Mouse (Mus musculus) embryo, embryonic 9.5 days (tissue): ENCODE measurements around the gene Trrap.

Experiments
- DNase-seq: peaks from one replicate; pipeline ENCODE4 v3.0.0-alpha.2; 2017; ENCODE audit errors: extremely low spot score

The Trrap gene

DNA sequence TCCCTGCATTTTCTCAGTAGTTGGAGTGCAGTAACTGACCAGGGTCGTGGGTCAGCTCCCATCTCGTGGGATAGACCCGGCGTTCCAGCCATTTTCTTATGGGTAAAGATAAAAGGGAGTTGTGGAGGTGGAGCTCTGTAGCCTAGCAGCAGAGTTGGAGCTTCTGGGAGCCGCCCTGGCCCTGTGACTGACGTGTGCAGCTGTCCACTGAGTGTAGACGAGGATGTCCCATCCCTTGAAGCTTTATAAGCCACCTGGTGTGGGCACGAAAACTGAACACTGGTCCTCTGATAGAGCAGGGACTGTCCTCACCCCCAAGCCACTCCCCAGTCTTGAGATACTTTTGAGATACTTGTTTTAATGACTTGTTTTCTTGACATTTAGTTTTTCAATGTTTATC lies 13.1 kb downstream of the Trrap start:
- no peak for DNase-seq

DNA sequence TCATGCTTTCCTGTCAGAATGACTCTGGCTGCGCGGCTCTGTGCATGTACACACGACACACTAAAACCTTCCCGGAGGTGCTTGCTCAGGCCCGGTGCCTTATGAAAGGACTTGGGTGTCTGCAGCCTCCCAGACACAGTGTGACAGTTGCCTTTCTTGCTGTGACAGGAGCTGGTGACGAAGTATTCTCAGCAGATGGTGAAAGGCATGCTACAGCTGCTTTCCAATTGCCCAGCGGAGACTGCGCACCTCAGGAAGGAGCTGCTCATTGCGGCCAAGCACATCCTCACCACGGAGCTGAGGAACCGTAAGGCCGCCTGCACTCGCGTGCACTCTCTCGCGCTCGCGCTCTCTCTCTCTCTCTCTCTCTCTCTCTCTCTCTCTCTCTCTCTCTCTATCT lies 18.9 kb downstream of the Trrap start:
- no peak for DNase-seq

DNA sequence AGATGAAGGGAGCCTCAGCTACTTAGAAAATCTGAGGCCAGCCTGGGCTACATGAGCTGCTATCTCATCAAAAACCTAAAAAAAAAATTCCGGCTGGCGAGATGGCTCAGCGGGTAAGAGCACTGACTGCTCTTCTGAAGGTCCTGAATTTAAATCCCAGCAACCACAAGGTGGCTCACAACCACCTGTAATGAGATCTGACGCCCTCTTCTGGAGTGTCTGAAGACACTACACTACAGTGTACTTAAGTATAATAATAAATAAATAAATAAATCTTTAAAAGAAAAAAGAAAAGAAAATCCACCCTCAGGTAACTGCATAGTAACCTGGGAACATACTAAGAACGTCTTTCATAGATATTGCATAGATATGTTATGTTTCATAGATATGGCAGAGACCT lies 25.8 kb downstream of the Trrap start:
- DNase-seq, result no peak

GRCm38 (mm10) chr5:144794687-144795086 lies 27.2 kb downstream of the Trrap start:
- DNase-seq, result peak; percentile 19

- no peak for DNase-seq
These were observed 29.6 kb downstream of the Trrap start for GRCm38 (mm10) chr5:144797116-144797515.

DNA sequence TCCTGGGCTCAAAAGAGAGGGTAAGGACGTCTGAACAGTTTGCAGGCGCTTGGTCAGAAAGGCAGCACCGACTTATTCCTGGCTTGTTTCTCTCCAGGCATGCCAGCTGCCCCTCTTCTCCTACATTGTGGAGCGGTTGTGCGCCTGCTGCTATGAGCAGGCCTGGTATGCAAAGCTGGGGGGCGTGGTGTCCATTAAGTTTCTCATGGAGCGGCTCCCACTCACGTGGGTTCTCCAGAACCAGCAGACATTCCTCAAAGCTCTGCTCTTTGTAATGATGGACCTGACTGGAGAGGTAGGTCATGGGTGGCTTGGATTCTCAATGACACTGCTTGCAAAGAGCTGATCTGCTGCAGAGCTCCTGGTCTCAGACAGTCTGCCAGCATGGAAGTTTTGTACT lies 35.5 kb downstream of the Trrap start:
- no peak for DNase-seq

DNA sequence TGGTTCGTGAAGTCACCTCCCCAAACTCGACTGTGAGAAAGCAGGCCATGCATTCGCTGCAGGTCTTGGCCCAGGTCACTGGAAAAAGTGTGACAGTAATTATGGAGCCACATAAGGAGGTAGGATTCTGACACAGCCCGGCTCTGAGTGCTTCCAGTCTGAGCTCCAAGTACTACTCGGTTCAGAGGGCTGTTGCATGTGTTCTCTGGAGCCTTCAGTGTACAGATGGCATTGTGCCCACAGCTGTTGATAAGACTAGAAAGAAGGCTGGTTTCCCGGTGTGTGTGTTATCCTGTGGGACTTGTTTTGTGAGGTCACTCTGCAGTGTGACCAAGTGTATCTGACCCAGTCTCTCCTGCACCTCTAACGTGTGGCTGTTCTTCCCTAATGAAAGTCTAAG lies 36.6 kb downstream of the Trrap start:
- no peak for DNase-seq

- no peak for DNase-seq
These were observed 39.4 kb downstream of the Trrap start for GRCm38 (mm10) chr5:144806931-144807330.

GRCm38 (mm10) chr5:144828365-144829102 lies 61.0 kb downstream of the Trrap start:
- no peak for DNase-seq

- no peak for DNase-seq
These were observed 62.1 kb downstream of the Trrap start for GRCm38 (mm10) chr5:144829631-144830030.

GRCm38 (mm10) chr5:144831840-144832469 lies 64.4 kb downstream of the Trrap start:
- no peak for DNase-seq

DNA sequence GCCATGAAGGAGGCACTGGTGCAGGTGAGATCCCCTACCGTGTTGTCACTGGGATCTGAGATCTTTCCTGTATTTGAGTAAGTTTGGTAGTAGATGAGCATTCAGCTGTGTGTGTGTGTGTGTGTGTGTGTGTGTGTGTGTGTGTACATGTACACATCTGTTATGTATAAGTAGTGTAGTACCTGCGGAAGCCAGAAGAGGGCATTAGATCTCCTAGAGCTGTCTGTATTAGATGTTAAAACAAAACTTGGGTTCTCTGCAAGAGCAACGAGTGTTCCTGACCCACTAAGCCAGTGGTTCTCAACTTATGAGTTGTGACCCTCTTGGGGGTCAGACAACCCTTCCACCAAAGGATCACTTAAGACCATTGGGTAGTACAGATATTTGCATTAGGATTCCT lies 68.6 kb downstream of the Trrap start:
- peak; percentile 11 for DNase-seq

GRCm38 (mm10) chr5:144845352-144845751 lies 77.8 kb downstream of the Trrap start:
- no peak for DNase-seq

DNA sequence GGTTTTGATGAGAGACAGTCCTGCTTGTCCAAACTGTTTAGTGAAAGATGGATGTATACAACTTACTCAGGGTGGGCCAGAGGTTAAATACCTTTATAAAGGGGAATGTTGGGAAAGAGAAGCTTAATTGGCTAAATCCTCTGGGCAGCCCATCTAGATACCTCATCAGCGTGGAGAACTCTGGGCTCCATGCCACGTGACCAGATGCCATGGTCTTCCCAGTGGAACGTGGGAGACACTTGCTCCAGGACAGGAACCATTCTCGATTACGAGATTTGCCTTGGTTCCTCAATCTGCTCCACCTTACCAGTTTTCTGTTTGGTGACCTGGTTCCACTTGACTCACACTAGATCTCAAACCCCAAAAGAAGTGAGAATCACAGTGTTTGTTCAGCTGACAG lies 81.2 kb downstream of the Trrap start:
- no peak for DNase-seq

- no peak for DNase-seq
These were observed 82.4 kb downstream of the Trrap start for GRCm38 (mm10) chr5:144849932-144850331.

GRCm38 (mm10) chr5:144851820-144852219 lies 84.3 kb downstream of the Trrap start:
- DNase-seq, result no peak

DNA sequence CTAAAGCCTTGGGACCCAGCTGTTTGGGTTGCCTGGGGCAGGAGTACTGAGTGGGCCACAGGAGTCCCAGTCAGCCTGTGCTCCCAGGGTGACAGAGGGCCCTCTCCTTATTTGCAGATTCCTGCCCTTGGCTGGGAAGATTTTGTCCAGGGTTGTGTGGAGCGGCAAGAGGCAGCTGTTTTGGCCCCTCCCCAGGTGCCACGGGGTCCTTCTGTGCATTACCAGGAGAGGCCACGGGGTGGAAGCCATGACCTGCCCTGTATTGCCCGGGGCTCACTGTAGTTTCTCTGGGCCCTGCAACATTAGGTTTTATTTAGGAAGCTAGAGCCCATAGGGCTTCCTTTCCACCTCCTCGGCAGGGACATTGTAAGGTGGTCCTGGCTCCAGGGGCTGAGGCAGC lies 86.4 kb downstream of the Trrap start:
- DNase-seq, result no peak

- DNase-seq, result no peak
These were observed 88.4 kb downstream of the Trrap start for GRCm38 (mm10) chr5:144855936-144856335.

GRCm38 (mm10) chr5:144858527-144858926 lies 91.0 kb downstream of the Trrap start:
- DNase-seq, result no peak

DNA sequence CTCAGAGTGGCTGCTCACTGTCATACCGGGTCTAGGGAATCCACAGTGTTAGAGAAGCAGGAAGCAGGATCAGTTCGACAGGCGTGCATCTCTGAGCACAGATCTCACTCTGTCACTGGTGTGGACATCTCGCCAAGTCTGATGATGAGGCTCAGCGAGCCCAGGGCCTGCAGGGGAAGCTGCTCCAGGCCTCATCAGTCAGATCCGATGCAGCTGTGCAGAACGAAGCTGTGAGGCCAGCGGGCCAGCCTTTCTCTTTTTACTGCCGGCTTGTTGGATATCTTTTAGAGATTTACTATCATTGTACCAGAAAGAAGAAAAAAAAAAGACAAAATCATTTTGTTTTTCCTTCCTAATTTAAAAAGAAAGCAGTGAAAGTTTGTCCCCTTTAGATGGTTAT lies 91.8 kb downstream of the Trrap start:
- no peak for DNase-seq

DNA sequence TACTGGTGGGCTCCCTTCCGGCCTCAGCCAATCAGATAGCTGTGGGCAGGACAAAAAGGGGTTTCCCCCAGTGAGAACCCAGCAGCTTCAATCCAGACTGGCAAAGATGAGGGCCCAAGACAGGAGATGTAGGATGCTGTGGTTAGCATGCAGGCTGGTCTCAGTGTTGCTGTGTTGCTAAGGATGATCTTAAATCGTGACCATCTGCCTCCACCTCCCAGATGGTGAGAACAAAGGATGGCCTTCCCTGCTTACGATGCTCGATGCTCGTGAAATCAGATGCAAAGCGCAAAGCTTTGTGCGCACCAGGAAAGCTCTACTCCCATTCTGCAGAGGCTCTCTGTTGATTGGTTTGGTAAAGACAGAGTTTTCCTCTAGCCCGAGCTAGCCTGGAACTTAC lies 93.4 kb downstream of the Trrap start:
- DNase-seq, result no peak

DNA sequence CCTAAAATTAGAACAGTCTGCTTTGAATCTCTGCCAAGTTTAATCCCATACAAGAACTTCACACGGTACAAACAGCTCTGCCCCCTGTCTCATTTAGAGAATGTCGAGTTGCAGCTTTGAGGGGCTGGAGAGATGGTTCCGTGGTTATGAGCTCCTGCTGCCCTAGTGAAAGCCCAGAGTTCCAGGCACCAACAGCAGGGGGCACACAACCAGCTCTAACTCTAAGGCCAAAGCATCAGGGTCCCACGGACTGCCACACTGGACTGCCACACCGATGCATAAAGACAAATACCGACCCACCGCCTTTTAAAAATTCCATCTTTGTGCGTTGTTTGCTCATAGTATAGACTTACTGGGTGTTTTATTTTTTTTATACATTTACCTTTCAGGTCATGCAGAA lies 99.4 kb downstream of the Trrap start:
- no peak for DNase-seq

DNA sequence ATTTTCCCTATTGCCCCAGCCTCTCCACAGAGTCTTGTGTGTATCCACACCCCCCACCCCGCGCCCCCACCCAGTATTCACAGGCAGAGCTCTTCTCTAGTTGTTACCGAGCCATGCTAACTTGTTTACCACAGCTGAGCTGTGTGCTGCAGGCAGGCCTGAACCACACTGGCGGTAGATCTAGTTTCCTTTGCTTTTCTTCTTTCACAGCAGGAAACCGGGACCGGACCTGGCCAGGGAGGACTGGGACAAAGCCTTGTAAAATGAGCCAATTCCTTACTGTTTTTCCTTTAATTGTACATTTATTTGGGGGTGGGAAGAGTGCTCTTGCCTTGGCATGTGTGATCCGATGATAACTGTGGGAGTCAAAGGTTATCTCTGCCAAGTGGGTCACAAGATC lies 101.9 kb downstream of the Trrap start:
- no peak for DNase-seq

GRCm38 (mm10) chr5:144870782-144871181 lies 103.2 kb downstream of the Trrap start:
- no peak for DNase-seq
